ENCODE assay signal across 12 mouse cellular contexts in the genomic region with DNA sequence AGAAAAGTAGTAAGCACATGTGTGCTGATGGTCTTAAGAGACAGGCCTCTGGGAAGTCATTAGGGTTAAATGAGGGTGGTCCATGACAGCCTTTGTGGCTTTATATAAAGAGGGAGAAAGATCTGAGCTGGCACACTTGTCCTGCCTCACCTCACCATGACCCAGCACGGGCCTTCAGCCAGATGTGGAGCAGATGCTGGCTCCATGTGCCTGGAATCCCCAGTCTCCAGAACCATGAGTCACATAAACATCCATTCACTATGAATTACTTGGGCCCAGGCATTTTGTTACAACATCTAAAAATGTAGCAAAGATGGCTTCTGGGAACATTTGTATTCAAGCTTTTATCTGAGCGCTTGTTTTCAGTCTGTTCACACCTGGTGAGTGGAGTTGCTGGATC.
DNase-seq lines count a peak whose midpoint lies in the region.
"Had no signal": no experiment of that assay in that cellular context is flagged by ENCODE, and none has a peak within 500 bp of the region (broad histone marks: within the 10 kb centered on the region; RNA-seq: fewer than 3 reads in every experiment).

No protein-coding gene starts in this region.

- DNase-seq in 3134 (ENCODE audit: extremely low read depth, insufficient read length, low spot score) (peak; percentile 31), 3T3-L1 (ENCODE audit: low read depth, low spot score) (peak; percentile 88), adipocyte (ENCODE audit: low spot score) (peak; percentile 33)
- DNase-seq in adrenal gland, postnatal 14 days: no peak
- no peak for DNase-seq in adrenal gland, adult 18-20 months (ENCODE audit: low spot score in 2 of 2)
- DNase-seq: adrenal gland, adult 8-10 months; adrenal gland, postnatal 25 days; cerebellum, adult 11 months; cerebellum, adult 2 months; cerebellum, adult 9-10 months; cerebellum, postnatal 25 days; forebrain, postnatal 0 days had no signal

Comparison
In these comparisons a context has a peak if more than half of its experiments do, and no peak if none do; other contexts are left out.
1. DNase-seq: peak in 3134 (single experiment), 3T3-L1 (single experiment) and adipocyte (single experiment); none in adrenal gland, postnatal 14 days (single experiment) and adrenal gland, adult 18-20 months (0 of 2).